Mouse (Mus musculus) heart, embryonic 12.5 days (tissue): ENCODE data around the gene Pla2g4a. TPM values are rescaled to one million over a fixed set of nuclear protein-coding genes. Genes with fewer than 3 reads are reported as not detected.
A peak's percentile ranks its signal among the peaks of the same experiment; 100 is the strongest.

ENCODE experiments used
- ATAC-seq: fragments of 200-750 bp; cut with Nextera tagmentation; 2 replicates; pipeline ENCODE4 v1.8.0; 2017; ENCODE audit warnings: moderate TSS enrichment, moderate library complexity; ENCODE audit not compliant: insufficient number of reproducible peaks, low FRiP score
- H3K27ac ChIP-seq: fragments of 300-500 bp; sonication (generic); 2 replicates; pipeline ENCODE4 v1.5.1; 2016; ENCODE audit warnings: mild to moderate bottlenecking, moderate library complexity; ENCODE audit not compliant: poor library complexity, severe bottlenecking
- H3K27me3 ChIP-seq: fragments of 300-500 bp; sonication (generic); replicated peaks from 2 replicates; pipeline ENCODE4 v1.6.1; 2016; ENCODE audit warnings: mild to moderate bottlenecking, moderate library complexity
- H3K36me3 ChIP-seq: fragments of 300-500 bp; sonication (generic); 2 replicates; pipeline ENCODE4 v1.6.1; 2016; ENCODE audit warnings: mild to moderate bottlenecking, moderate library complexity
- H3K4me1 ChIP-seq: fragments of 300-500 bp; sonication (generic); replicated peaks from 2 replicates; pipeline ENCODE4 v1.6.1; 2016; ENCODE audit warnings: mild to moderate bottlenecking
- H3K4me2 ChIP-seq: fragments of 300-500 bp; sonication (generic); 2 replicates; pipeline ENCODE4 v1.6.1; 2016; ENCODE audit warnings: mild to moderate bottlenecking, moderate library complexity
- H3K4me3 ChIP-seq: fragments of 300-500 bp; sonication (generic); 2 replicates; pipeline ENCODE4 v1.5.1; 2016; ENCODE audit warnings: mild to moderate bottlenecking
- H3K9ac ChIP-seq: fragments of 300-500 bp; sonication (generic); 2 replicates; pipeline ENCODE4 v1.6.1; 2016; ENCODE audit warnings: mild to moderate bottlenecking, moderate library complexity
- H3K9me3 ChIP-seq: fragments of 300-500 bp; sonication (generic); replicated peaks from 2 replicates; pipeline ENCODE4 v1.6.1; 2016; ENCODE audit warnings: mild to moderate bottlenecking, moderate library complexity
- WGBS: fragments of 180-500 bp; shearing (Covaris S2); methylation state at CpG from one replicate; pipeline ENCODE4 v1.1.7; 2016; 5-methylcytosine and 5-hydroxymethylcytosine counted together
- polyA plus RNA-seq: library from polyadenylated mRNA; unstranded; fragments of >200 nt; fragmentation: Nextera tagmentation; extraction: Ambion mirVana; gene quantifications from 2 replicates; pipeline ENCODE4 v1.2.1, GENCODE M21; 2016

Gene Pla2g4a
- polyA plus RNA-seq, 1 experiment from 2014 or later = 7.2 TPM

- H3K36me3 ChIP-seq = no peaks in the 10 kb centered on the region
- WGBS = 75% methylated on average over 7 of the region's 7 CpGs
- no peaks in the 10 kb centered on the region for H3K9me3 ChIP-seq
- no peak for ATAC-seq
- no peak overlapping the region for H3K4me3 ChIP-seq
- H3K4me2 ChIP-seq = no peak overlapping the region
- H3K4me1 ChIP-seq = no peaks in the 10 kb centered on the region
- no peaks in the 10 kb centered on the region for H3K27me3 ChIP-seq
- H3K27ac ChIP-seq = no peak overlapping the region
- H3K9ac ChIP-seq = no peak overlapping the region
Observed at GRCm38 (mm10) chr1:149854867-149855266, 106.2 kb downstream of the Pla2g4a start.

GRCm38 (mm10) chr1:149846655-149847054 is 114.4 kb downstream of the Pla2g4a start:
- peak; percentile 55 for ATAC-seq
- no peaks in the 10 kb centered on the region for H3K27me3 ChIP-seq
- 18% methylated on average over 6 of the region's 6 CpGs for WGBS
- no peaks in the 10 kb centered on the region for H3K9me3 ChIP-seq
- peaks cover 3% of the 10 kb centered on the region for H3K4me1 ChIP-seq
- H3K4me2 ChIP-seq = peak overlapping the region; percentile 30
- H3K9ac ChIP-seq = no peak overlapping the region
- H3K4me3 ChIP-seq = no peak overlapping the region
- peak overlapping the region; percentile 52; the same call in 1 of the 2 replicates for H3K27ac ChIP-seq
- no peaks in the 10 kb centered on the region for H3K36me3 ChIP-seq

- no peak overlapping the region for H3K9ac ChIP-seq
- H3K9me3 ChIP-seq = no peaks in the 10 kb centered on the region
- no peak overlapping the region for H3K27ac ChIP-seq
- no peaks in the 10 kb centered on the region for H3K36me3 ChIP-seq
- no peak for ATAC-seq
- WGBS = 91% methylated on average over 1 of the region's 1 CpGs
- H3K4me3 ChIP-seq = no peak overlapping the region
- H3K27me3 ChIP-seq = no peaks in the 10 kb centered on the region
- H3K4me2 ChIP-seq = no peak overlapping the region
- H3K4me1 ChIP-seq = peaks cover 3% of the 10 kb centered on the region
Observed at GRCm38 (mm10) chr1:149841845-149842244, 119.2 kb downstream of the Pla2g4a start.

GRCm38 (mm10) chr1:149840961-149841416 is 120.1 kb downstream of the Pla2g4a start:
- WGBS = 78% methylated on average over 4 of the region's 4 CpGs
- Histone ChIP-seq H3K9me3 (no peaks in the 10 kb centered on the region), H3K9ac (no peak overlapping the region), H3K27me3 (no peaks in the 10 kb centered on the region), H3K36me3 (no peaks in the 10 kb centered on the region), H3K4me1 (no peaks in the 10 kb centered on the region), H3K4me3 (no peak overlapping the region), H3K27ac (no peak overlapping the region), H3K4me2 (no peak overlapping the region)
- ATAC-seq = no peak

- Histone ChIP-seq H3K36me3 (no peaks in the 10 kb centered on the region), H3K27ac (no peak overlapping the region), H3K27me3 (no peaks in the 10 kb centered on the region), H3K9ac (no peak overlapping the region), H3K4me3 (no peak overlapping the region), H3K9me3 (no peaks in the 10 kb centered on the region), H3K4me1 (no peaks in the 10 kb centered on the region), H3K4me2 (no peak overlapping the region)
- 82% methylated on average over 3 of the region's 3 CpGs for WGBS
- no peak for ATAC-seq
Observed at GRCm38 (mm10) chr1:149840312-149840930, 120.7 kb downstream of the Pla2g4a start.

- Histone ChIP-seq H3K9me3 (no peaks in the 10 kb centered on the region), H3K27me3 (no peaks in the 10 kb centered on the region), H3K4me2 (no peak overlapping the region), H3K9ac (no peak overlapping the region), H3K36me3 (no peaks in the 10 kb centered on the region), H3K27ac (no peak overlapping the region), H3K4me3 (no peak overlapping the region), H3K4me1 (no peaks in the 10 kb centered on the region)
- 63% methylated on average over 3 of the region's 3 CpGs for WGBS
- ATAC-seq = no peak
Observed at GRCm38 (mm10) chr1:149836496-149836895, 124.6 kb downstream of the Pla2g4a start.

- H3K36me3 ChIP-seq = no peaks in the 10 kb centered on the region
- H3K27ac ChIP-seq = no peak overlapping the region
- WGBS = 72% methylated on average over 2 of the region's 2 CpGs
- H3K4me1 ChIP-seq = no peaks in the 10 kb centered on the region
- H3K27me3 ChIP-seq = no peaks in the 10 kb centered on the region
- ATAC-seq = no peak
- no peak overlapping the region for H3K9ac ChIP-seq
- no peak overlapping the region for H3K4me3 ChIP-seq
- H3K4me2 ChIP-seq = no peak overlapping the region
- H3K9me3 ChIP-seq = no peaks in the 10 kb centered on the region
Observed at GRCm38 (mm10) chr1:149833876-149834275, 127.2 kb downstream of the Pla2g4a start.

- Histone ChIP-seq H3K4me1 (no peaks in the 10 kb centered on the region), H3K36me3 (no peaks in the 10 kb centered on the region), H3K4me3 (no peak overlapping the region), H3K4me2 (no peak overlapping the region), H3K9me3 (no peaks in the 10 kb centered on the region), H3K27ac (no peak overlapping the region), H3K9ac (no peak overlapping the region), H3K27me3 (no peaks in the 10 kb centered on the region)
- WGBS = 34% methylated on average over 2 of the region's 2 CpGs
- no peak for ATAC-seq
Observed at GRCm38 (mm10) chr1:149832952-149833351, 128.1 kb downstream of the Pla2g4a start.

- Histone ChIP-seq H3K4me2 (no peak overlapping the region), H3K9me3 (no peaks in the 10 kb centered on the region), H3K4me3 (no peak overlapping the region), H3K27me3 (no peaks in the 10 kb centered on the region), H3K4me1 (no peaks in the 10 kb centered on the region), H3K27ac (no peak overlapping the region), H3K9ac (no peak overlapping the region), H3K36me3 (no peaks in the 10 kb centered on the region)
- ATAC-seq = no peak
- 82% methylated on average over 1 of the region's 1 CpGs for WGBS
Observed at GRCm38 (mm10) chr1:149832514-149832913, 128.6 kb downstream of the Pla2g4a start.

- Histone ChIP-seq H3K4me2 (no peak overlapping the region), H3K9ac (no peak overlapping the region), H3K27ac (no peak overlapping the region), H3K4me3 (no peak overlapping the region), H3K9me3 (no peaks in the 10 kb centered on the region), H3K36me3 (no peaks in the 10 kb centered on the region), H3K27me3 (no peaks in the 10 kb centered on the region), H3K4me1 (no peaks in the 10 kb centered on the region)
- WGBS = 96% methylated on average over 1 of the region's 1 CpGs
- no peak for ATAC-seq
Observed at GRCm38 (mm10) chr1:149831100-149831499, 130.0 kb downstream of the Pla2g4a start.

- WGBS = 69% methylated on average over 4 of the region's 4 CpGs
- Histone ChIP-seq H3K9me3 (no peaks in the 10 kb centered on the region), H3K27ac (no peak overlapping the region), H3K36me3 (no peaks in the 10 kb centered on the region), H3K4me1 (no peaks in the 10 kb centered on the region), H3K9ac (no peak overlapping the region), H3K4me2 (no peak overlapping the region), H3K27me3 (no peaks in the 10 kb centered on the region), H3K4me3 (no peak overlapping the region)
- no peak for ATAC-seq
Observed at GRCm38 (mm10) chr1:149813616-149814345, 147.3 kb downstream of the Pla2g4a start.
